Mouse (Mus musculus): Measurements from ENCODE around the gene Ppp1r16b. TPM values are rescaled to one million over a fixed set of nuclear protein-coding genes. Genes with fewer than 3 reads are reported as not detected.

Ppp1r16b gene
- total RNA-seq, 2 experiments from 2014 or later: 51.1 to 54.5 TPM

DNA sequence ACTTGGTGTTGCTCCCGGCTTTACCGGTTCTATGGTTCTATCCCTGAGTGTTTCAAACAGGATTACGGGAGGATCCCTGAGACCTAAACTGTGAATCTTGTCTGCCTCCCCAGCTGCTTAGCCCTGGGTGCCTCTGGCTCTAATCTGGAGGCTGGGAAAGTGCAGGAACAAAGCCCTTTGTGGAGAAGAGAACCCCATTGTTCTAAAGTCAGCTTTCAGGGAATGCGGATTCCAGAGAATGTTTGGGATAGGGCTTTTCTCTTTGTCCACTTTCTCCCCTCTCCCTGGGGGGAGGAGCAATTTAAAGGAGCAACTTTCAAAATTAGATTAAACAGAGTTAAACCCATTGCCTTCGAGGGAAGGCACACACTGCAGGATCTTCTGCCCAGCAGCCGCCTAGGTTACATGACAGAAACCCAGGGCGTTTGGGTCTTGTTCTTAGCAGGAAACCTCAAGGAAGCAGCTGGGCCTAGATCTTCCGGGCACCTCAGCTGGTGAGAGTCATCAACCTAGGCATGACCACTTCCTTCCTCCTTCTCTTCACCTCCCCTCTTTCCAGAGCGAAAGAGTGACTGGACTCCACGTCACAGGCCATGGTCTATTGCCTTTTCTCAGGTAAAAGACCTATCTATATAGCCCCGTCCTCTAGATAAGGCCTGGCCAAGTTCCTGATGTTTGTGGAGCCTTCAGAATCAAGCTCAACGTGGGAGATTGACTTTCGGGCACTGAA is 1.0 kb downstream of the Ppp1r16b start:
- no peak for DNase-seq (ENCODE audit: extremely low spot score in 1 of 2, low spot score in 2 of 2)
- intact Hi-C loops (cut with DNase I): loop anchor here (5.0 kb wide), 1 partner anchor 76 kb away; no protein-coding TSS in a partner anchor

DNA sequence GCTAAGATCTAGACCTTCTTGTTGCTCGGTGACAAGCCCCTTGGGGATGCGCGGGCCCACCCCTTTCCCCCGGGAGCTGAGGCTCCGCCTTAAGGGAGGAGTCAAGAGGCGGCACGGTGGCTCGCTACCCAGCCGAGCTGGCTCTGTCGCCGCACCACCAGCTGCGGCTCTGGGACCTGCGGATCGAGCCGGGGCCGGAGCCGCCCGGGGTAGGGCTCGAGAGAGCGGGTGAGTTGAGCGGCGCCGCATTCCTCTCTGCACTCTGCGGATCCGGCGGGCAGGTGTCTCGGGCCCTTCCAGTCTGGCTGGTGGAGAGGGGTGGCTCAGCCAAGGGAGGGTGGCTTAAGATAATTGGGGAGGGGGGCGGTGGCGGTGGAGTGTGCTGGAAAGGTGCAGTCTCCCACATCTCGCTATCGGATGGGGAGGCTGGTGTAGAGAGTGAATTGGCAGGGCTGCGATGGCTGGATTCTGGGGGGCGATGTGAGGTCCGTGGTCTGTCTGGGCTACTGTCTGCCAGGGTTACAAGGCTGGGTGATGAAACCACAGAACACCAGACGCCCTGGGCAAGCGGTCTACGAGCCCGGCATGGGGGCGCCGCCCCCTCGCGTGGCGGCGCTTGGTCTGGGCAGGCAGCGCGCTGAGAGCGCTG is 1.9 kb downstream of the Ppp1r16b start:
- intact Hi-C loops (cut with DNase I): loop anchor here (5.0 kb wide), 1 partner anchor 75 kb away; no protein-coding TSS in a partner anchor

GRCm38 (mm10) chr2:158667671-158668432 is 2.7 kb downstream of the Ppp1r16b start:
- peak; percentile 42 to 73 for DNase-seq (ENCODE audit: extremely low spot score in 1 of 2, low spot score in 2 of 2)
- intact Hi-C loops (cut with DNase I): loop anchor here (5.0 kb wide), 1 partner anchor 74 kb away; no protein-coding TSS in a partner anchor

More for the DNA sequence above, 1.9 kb downstream of the Ppp1r16b start:
- peak; percentile 63 to 84 for DNase-seq (ENCODE audit: extremely low spot score in 1 of 2, low spot score in 2 of 2)

DNA sequence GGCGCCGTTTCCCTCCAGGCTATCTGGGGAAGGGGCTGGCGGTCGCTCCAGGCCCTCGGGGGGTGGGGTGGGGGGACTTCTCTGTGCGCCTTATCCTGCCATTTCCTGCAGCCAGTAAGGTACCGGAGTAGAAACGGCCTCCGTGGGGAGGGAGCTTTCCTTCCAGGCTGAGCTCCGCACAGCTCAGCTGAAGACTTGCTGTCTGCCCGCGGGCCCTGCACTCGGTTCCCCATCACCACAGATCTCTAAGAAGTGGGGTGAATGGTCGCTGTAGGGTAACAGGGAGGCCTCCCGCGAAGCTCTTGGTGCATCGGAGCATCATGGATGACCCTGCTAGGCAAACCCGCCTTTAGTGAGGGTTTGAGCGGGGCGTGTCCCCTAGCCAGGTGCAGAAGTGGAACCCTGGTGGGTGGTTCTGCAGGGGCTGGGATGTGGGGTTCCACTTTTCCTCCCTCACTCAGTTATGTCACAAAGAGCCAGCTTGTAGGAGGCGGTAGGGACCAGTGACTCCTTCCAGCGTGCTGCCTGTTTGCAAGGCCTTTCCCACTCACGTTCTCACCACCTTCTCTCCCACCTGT is 3.3 kb downstream of the Ppp1r16b start:
- intact Hi-C loops (cut with DNase I): loop anchor here (5.0 kb wide), 1 partner anchor 74 kb away; no protein-coding TSS in a partner anchor
- no peak for DNase-seq (ENCODE audit: extremely low spot score in 1 of 2, low spot score in 2 of 2)

DNA sequence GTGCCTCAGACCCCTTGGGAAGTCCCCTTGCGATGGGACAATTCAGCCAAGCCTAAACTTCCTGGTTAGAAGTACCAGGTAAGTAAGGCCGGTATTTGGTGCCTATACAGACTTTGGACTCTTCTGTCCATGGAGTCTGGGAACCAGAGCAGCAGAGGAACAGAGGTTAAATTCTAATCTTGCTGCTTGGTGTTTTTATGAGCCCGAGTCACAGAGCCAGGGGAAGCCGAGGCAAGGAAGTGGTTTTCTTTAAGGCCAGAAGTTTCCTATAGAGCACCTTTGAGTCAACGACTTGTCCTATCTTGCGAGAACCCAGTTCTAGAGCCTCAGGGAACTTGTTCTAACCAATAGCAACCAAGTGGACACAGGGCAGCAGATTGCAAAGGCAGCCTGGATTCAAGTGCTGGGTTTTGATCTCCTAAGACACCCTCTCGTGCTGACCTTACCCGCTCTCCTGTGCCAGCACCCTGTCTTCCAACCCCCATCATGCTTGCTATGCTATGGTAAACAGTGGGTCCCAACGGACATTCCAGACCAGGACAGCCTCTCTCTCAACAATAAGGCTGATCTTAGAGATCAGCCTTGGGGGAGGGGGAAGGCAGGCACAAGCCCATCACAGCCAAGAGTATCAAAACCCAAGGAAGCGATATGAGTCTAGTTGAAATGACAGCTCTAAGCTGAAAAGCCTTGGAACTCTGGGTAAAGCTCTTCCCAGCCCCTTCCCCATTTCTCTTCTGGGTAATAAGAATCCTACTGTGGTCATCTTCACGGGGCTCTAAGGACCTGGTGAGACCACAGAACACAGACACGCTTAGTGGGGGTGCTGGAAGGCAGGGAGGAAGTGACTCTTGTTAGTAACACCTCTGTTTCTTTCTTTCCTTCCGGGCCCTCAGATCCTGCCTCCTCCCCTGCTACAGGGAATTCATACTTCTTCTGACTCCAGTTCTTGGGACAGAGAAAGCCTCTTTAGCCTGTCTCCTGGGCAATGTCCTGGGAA is 4.3 kb downstream of the Ppp1r16b start:
- DNase-seq (ENCODE audit: extremely low spot score in 1 of 2, low spot score in 2 of 2): no peak
- intact Hi-C loops (cut with DNase I): loop anchor here (5.0 kb wide), 1 partner anchor 73 kb away; no protein-coding TSS in a partner anchor

DNA sequence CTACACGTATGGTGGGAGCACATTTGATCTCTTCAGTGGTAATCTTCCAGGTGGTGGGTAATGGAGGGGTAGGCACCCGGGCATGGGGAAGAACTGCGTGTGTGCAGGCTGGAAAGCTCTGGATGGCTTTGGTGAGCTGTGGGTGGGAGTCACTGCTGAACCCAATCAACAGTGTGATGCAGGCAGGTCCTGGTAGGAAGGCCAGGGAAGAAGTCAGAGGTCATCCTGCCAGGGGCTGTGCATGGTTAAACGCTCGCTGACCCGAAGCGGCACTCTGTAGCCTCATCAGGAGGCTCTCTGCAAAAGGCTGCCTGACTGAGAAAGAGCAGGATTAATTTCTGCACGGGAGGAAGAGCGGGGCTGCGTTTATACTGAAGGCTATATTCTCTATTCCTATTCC is 5.4 kb downstream of the Ppp1r16b start:
- no peak for DNase-seq (ENCODE audit: extremely low spot score in 1 of 2, low spot score in 2 of 2)
- intact Hi-C loops (cut with DNase I): no loop called here

DNA sequence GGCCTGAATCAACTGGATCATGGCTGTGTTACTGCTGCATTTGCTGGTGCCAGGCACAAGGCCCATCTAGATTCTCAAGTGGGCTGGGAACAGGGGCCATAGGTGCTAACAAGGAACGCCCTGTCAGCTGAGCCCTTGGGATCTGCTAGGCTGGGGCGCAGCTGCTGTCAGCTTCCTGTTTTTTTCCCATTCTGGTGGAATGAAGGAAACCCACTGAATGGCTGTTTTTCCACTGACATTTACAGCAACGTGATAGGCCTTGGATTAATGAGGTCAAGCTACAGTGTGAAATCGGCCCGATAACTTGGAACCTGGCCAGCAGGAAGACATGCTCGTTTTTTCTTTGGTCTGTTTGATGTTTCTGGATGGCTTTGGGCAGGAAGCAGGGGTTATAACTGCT is 7.6 kb downstream of the Ppp1r16b start:
- DNase-seq (ENCODE audit: extremely low spot score in 1 of 2, low spot score in 2 of 2): peak in 1 of 2 experiments; percentile 79
- intact Hi-C loops (cut with DNase I): no loop called here

DNA sequence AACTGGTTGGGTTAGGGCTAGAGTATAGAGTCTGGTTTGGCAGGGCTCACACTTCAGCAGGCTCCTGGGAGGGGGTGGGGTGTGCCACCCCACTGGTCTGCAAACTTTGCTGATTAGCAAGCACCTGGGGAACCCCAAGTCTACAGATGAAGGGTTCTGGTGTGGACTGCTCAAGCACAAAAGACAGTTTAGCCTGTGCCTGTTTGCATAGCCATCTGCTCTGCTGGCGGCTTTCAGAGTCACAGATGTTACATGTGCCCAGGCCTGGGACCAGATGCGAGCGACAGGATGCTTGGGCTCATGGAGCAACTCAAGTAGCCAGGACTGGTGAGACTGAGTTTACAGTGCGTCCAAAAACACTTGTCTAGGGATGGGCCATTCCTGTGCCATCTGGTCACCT is 8.3 kb downstream of the Ppp1r16b start:
- intact Hi-C loops (cut with DNase I): no loop called here
- peak in 1 of 2 experiments; percentile 39 for DNase-seq (ENCODE audit: extremely low spot score in 1 of 2, low spot score in 2 of 2)

GRCm38 (mm10) chr2:158674131-158674530 is 8.9 kb downstream of the Ppp1r16b start:
- intact Hi-C loops (cut with DNase I): no loop called here
- no peak for DNase-seq (ENCODE audit: extremely low spot score in 1 of 2, low spot score in 2 of 2)

GRCm38 (mm10) chr2:158674759-158675158 is 9.6 kb downstream of the Ppp1r16b start:
- intact Hi-C loops (cut with DNase I): no loop called here
- no peak for DNase-seq (ENCODE audit: extremely low spot score in 1 of 2, low spot score in 2 of 2)

DNA sequence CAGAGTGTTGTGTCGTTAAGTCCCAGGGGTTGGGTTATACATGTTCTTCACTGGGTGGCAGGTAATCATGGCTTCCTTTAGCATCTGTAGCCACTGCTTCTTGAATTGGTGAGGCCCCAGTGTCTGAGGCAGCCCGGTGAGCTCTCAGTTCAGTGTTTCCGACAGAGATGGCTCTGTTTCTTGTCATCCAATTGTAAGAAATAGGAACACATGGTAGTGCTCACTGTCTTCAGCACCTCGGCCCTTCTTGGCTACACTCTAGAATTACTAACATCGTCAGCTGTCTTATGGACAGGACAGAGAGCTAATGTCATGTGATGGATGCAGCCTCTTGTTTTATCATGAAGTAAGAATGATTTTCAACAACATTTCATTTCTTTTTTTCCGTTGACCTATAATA is 10.0 kb downstream of the Ppp1r16b start:
- intact Hi-C loops (cut with DNase I): no loop called here
- no peak for DNase-seq (ENCODE audit: extremely low spot score in 1 of 2, low spot score in 2 of 2)

- no peak for DNase-seq (ENCODE audit: extremely low spot score in 1 of 2, low spot score in 2 of 2)
- intact Hi-C loops (cut with DNase I): no loop called here
These were observed 10.8 kb downstream of the Ppp1r16b start for GRCm38 (mm10) chr2:158675907-158676533.

GRCm38 (mm10) chr2:158677946-158678345 is 12.7 kb downstream of the Ppp1r16b start:
- intact Hi-C loops (cut with DNase I): no loop called here
- no peak for DNase-seq (ENCODE audit: extremely low spot score in 1 of 2, low spot score in 2 of 2)

GRCm38 (mm10) chr2:158679091-158679490 is 13.9 kb downstream of the Ppp1r16b start:
- DNase-seq (ENCODE audit: extremely low spot score in 1 of 2, low spot score in 2 of 2): peak in 1 of 2 experiments; percentile 27

DNA sequence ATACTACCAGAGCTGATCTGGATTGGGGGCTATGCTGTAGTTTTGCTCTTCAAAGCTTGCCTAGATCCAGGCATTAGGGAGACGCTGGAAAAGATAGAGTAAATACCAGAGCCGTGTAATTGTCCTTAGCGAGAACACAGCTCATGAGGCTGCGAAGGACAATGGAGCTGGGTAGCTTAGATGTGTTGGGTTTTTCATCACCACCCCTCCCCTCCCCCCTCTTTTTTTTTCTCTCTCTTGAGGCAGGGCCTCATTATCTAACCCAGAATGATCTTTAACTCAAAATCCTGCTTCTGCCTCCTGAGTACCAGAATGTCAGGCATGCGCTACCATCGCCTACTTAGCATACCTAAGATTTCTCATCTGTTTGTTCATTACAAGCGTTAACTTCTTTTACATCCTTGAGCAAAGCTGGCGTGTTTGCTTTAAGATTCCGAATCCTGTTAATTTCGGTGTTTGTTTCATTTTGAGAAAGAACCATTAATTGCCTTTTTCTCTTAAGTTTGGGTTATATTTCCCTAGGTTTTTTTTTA is 15.2 kb downstream of the Ppp1r16b start:
- intact Hi-C loops (cut with DNase I): no loop called here
- no peak for DNase-seq (ENCODE audit: extremely low spot score in 1 of 2, low spot score in 2 of 2)

More at GRCm38 (mm10) chr2:158679091-158679490, 13.9 kb downstream of the Ppp1r16b start:
- intact Hi-C loops (cut with DNase I): no loop called here

GRCm38 (mm10) chr2:158681714-158682113 is 16.5 kb downstream of the Ppp1r16b start:
- intact Hi-C loops (cut with DNase I): no loop called here
- no peak for DNase-seq (ENCODE audit: extremely low spot score in 1 of 2, low spot score in 2 of 2)

- DNase-seq (ENCODE audit: extremely low spot score in 1 of 2, low spot score in 2 of 2): no peak
- intact Hi-C loops (cut with DNase I): no loop called here
These were observed 17.3 kb downstream of the Ppp1r16b start for GRCm38 (mm10) chr2:158682344-158683037.
